Mouse (Mus musculus) embryo, embryonic 10 days (tissue): ENCODE measurements around the gene Zfp871.
A peak's percentile ranks its signal among the peaks of the same experiment; 100 is the strongest.

Experiments used
- DNase-seq: peaks from one replicate; pipeline ENCODE4 v3.0.0-alpha.2; 2015; ENCODE audit warnings: low spot score

Zfp871 gene

GRCm38 (mm10) chr17:32788094-32788559, at the start of gene Zfp871:
Zfp871 (minus strand) TSS chr17:32788287.
- DNase-seq: peak; percentile 96

DNA sequence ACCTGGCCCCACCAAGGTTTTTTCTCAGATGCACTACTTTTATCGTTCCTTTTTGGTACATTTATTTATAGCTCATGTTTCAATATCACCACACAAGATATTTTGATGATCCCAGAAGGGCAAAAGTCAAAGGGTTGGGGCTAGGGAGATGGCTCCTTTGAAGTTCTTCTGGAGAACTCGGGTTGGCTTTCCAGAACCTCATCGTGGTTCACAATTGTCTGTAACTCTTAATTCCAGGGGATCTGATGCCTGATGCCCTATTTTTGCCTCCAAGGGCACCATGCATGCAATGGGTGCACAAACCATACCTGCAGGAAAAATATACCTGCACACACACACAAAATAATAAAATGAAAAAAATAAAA, 42.3 kb upstream of the Zfp871 start:
- DNase-seq: no peak

DNA sequence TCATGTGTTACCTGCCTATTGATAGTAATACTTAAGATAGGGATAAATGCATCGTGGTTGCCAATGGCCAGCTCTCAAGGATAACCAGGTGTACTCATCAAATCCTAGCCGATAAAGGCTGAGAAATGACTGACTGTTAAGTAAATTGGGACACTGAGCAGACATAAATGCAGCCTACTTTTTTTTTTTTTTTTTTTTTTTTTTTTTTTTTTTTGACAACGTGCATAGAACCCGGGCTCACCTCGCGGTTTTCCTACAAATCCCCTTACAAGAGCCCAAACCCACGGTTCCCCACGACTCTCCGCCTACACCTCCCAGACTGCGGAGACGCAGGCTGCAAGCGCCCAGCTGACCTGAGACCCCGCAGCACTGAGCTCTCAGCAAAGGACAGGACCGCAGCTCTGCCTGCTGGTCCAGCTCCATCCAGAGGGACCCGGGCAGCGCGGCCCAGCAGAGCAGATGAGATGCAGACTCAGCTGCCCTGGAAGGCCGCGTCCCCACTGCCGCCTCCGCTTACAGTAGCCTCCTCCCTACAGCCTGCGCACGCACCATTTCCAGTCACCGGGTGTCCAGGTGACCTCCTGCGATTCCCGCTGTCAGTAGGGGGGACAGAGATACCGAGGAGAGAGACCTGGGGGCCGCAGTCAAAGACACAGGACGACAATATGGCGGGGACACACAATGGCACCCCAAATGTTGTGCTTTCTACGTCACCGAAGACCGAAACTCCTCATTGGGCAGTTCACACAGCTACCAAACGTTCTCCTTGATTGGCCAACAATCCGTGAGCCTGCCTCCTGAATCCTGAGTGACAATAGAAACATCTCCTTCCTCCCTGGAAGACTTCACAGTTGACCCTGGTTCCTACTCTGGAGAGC, 41.7 kb upstream of the Zfp871 start, which contains the start of gene Zfp799:
Gene Zfp799 (minus strand): TSS at position 722 of the 878 bp plus-strand sequence.
- peak; percentile 96 for DNase-seq

DNA sequence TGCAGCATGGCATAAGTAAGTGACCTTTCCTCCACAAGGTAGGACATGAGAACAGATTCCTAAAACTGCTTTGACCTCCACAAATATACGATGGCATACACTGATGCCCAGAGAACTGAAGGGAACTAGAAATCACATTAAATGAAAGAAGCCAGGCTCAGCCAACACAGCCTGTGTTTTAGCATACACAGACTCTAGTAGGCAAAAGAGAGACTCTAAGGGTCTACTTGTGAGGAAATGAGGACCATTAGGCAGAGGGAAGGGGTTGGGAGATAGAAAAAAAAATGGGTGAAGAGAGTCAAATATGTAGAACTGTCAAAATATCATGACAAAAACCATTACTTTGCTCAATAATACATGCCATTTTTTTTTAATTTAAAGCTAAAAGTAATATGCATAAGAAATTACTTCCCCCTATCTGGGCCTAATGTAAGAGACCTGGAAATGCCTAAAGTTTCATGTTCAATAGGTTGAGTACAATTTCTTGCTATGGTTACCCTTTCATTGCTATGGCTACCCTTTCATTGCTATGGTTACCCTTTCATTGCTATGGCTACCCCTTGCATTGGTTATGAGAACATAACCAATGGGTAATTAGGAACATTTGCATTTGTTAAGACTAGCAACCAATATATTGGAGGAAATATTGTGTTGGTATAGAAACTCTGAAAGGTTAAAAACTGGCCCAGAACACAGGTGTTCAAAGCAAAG, 28.1 kb upstream of the Zfp871 start:
- peak; percentile 35 for DNase-seq

DNA sequence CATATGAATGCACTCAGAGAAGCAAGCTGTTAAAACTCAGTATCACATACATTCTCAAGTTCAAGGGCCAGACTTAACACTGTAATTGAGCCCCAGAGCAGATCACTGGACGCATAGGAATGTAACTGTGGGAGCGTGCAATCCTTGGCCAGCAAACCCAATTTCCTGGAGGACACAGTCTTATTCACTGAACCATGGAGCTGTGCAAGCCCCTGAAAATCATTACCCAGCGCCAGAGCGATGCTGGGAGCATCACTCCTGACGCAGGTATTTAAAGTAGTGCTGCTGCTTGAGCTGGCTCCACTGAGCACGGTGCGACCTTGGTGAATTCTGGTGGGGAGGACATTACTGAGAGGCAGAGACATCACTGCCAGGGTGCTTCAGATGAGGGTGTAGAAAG, 26.0 kb upstream of the Zfp871 start:
- no peak for DNase-seq

- no peak for DNase-seq
Observed at GRCm38 (mm10) chr17:32810648-32811047, 22.6 kb upstream of the Zfp871 start.

DNA sequence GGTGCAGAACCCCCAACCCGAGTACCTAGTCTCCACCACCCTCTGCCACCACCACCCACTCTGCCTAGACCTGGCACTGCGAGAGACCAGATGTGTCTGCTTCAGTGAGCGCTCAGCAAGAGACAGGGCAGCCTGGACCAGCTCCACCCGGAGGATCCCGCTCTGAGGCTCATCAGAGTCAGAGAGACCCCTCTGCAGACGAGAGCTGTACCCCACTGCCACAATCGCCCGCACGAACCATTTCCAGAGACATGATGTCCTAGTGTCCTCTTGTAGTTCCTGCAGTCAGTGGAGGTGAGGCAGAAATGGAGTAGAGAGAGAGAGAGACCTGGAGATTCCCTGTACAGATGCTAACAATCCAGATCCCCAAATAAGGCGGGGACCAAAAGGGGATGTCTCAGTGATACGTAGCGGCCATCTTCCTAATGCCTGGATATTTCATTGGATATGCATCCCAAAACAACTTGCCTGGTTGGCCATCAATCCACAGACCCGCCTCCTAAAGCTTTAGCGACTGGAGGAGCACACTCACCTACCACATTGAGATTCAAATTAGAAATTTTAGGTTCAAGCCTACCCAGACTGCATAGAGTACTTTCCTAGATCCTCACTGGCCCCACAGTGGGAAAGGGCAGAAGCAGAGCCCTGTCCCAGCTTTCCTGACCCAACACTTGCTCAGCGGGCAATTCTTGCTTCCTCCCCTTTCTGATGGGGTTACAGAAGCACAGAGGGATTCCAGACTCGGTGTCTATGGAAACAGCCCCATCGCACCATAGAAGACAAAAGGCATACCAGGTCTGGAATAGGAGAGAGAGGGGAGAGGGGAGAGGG, 21.7 kb upstream of the Zfp871 start, which contains the start of gene Zfp811:
Gene Zfp811 (minus strand): TSS at position 388 of the 831 bp plus-strand sequence.
- peak; percentile 91 for DNase-seq

- peak; percentile 54 for DNase-seq
Observed at GRCm38 (mm10) chr17:32808921-32809320, 20.8 kb upstream of the Zfp871 start.

DNA sequence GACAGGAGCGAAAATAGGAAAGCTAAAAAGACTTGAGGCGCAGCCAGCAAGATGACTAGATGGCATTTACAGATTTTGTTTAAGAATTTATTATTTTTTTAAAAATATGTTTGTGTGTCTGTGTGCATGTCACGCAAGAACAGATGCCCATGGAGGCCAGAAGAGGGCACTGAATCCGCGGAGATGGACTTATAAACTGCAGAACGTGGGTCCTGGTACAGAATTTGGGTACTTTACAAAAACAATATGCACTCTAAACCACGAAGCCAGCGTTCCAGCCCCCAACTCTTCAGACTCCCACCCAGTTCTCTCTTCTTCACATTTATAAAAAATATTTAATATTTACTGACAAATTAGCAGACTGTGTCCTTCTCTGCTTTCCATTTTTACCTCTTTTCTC, 1.2 kb upstream of the Zfp871 start:
- no peak for DNase-seq

GRCm38 (mm10) chr17:32788576-32788975, 489 bp upstream of the Zfp871 start:
- peak; percentile 18 for DNase-seq

DNA sequence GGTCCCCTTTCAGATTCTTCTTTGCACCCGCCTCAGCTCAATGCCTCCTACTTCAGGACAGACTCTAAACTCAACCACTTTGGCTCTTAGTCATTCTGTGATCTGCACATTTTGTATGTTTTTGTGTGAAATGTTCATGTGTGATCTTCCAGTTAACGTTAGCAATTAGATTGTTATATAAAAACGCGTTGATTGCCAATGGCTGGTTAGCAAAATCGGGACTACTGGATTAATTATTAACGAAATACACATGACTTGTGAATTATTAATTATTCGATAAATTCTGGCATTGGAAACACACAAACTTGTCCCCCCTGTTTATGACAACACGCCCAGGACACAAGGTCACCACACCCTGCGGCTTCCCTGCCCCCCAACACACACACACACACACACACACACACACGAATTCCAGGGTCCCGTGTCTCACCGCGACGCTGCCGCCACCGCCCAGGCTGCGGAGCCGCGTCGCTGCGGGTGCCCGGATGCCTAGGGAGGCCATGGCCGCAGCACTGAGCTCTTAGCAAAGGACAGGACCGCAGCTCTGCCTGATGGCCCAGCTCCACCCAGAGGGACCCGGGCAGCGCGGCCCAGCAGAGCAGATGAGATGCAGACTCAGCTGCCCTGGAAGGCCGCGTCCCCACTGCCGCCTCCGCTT, 522 bp downstream of the Zfp871 start:
- peak; percentile 48 for DNase-seq

- no peak for DNase-seq
Observed at GRCm38 (mm10) chr17:32786944-32787343, 1.1 kb downstream of the Zfp871 start.

GRCm38 (mm10) chr17:32785656-32786055, 2.4 kb downstream of the Zfp871 start:
- DNase-seq: no peak

- no peak for DNase-seq
Observed at GRCm38 (mm10) chr17:32777564-32777963, 10.5 kb downstream of the Zfp871 start.

- DNase-seq: no peak
Observed at GRCm38 (mm10) chr17:32771213-32771612, 16.9 kb downstream of the Zfp871 start.

- no peak for DNase-seq
Observed at GRCm38 (mm10) chr17:32766422-32766821, 21.7 kb downstream of the Zfp871 start.

GRCm38 (mm10) chr17:32757331-32757730, 30.8 kb downstream of the Zfp871 start:
- no peak for DNase-seq

GRCm38 (mm10) chr17:32753634-32754033, 34.5 kb downstream of the Zfp871 start:
- peak; percentile 59 for DNase-seq

DNA sequence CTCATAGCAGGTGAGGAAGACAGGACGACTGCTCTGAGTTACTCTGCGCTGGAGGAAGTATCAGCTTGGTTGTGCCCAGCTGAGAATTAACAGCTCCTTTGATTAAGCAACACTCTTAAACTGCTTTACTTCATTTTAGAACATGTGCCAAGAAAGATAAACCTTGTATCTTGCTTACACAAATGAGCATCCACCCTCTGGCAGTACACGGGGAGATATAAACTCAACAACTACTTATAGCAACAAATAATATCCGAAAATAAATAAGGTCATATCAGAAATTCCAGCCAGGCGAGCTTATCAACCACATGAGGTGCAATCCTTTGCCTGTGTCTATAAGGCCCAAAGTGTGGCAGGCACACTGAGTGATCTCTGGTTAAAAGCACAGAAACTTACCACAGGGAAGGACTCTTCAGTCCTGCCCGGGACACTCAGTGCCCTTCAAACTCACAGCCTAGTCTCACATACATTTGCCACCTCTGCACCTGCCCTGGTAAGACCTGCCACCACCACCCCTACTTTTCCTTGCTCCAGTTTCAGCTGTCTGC, 35.2 kb downstream of the Zfp871 start:
- DNase-seq: no peak

GRCm38 (mm10) chr17:32750611-32751010, 37.5 kb downstream of the Zfp871 start:
- no peak for DNase-seq

- DNase-seq: peak; percentile 40
Observed at GRCm38 (mm10) chr17:32741057-32741456, 47.0 kb downstream of the Zfp871 start.
